8 mouse cellular contexts compared by ENCODE assay signal in the genomic region with DNA sequence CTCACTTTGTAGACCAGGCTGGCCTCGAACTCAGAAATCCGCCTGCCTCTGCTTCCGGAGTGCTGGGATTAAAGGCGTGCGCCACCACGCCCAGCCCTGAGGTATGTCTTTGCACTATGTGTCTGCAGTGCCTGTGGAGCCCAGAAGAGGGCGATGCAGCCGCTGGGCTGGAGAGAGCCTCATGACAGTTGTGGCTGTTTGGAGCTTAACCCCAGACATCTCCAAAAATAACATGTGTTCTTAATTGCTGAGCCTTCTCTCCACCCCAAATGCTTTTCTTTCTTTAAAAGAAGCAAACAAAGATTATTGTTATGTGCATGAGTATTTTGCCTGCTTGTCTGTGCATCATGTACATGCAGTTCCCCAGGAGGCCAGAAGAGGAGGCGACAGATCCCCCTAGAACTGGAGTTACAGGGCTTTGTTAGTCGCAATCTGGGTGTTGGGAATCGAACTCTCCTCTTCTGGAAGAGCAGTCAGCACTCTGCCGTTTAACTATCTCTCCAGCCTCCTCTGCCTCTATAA. TPM values are rescaled to one million over a fixed set of nuclear protein-coding genes. Genes with fewer than 3 reads are reported as not detected.
DNase-seq lines count a peak whose midpoint lies in the region; ATAC-seq and TF ChIP-seq lines count a peak whose summit lies in the region.
"Had no signal": no experiment of that assay in that cellular context is flagged by ENCODE, and none has a peak within 500 bp of the region (broad histone marks: within the 10 kb centered on the region; RNA-seq: fewer than 3 reads in every experiment).

No protein-coding gene starts in this region.

- H3K27me3 ChIP-seq in CH12.LX (replicated peaks): no peaks in the 10 kb centered on the region
- no peaks in the 10 kb centered on the region for H3K27me3 ChIP-seq in heart, embryonic 10.5 days (ENCODE audit: insufficient read depth, poor library complexity, severe bottlenecking)
- H3K27me3 ChIP-seq in kidney, embryonic 15.5 days: no peaks in the 10 kb centered on the region
- no peaks in the 10 kb centered on the region for H3K27me3 ChIP-seq in spleen, adult 2 months (ENCODE audit: control insufficient read depth, insufficient read depth, low read length)

- H3K36me3 ChIP-seq in CH12.LX (replicated peaks in 1 of 2; ENCODE audit: control insufficient read depth in 1 of 2, insufficient read depth in 1 of 2, low read length in 1 of 2) (peaks cover 0 to 43% of the 10 kb centered on the region in 2 experiments), macrophage (ENCODE audit: inconsistent target) (peaks cover 15% of the 10 kb centered on the region; the same call in 1 of the 2 replicates)
- peaks cover 27% of the 10 kb centered on the region for H3K36me3 ChIP-seq in heart, embryonic 10.5 days
- peaks cover 36% of the 10 kb centered on the region for H3K36me3 ChIP-seq in kidney, embryonic 15.5 days
- peaks cover 6% of the 10 kb centered on the region for H3K36me3 ChIP-seq in spleen, adult 2 months (ENCODE audit: control insufficient read depth, insufficient read depth, low read length)

- ATAC-seq in kidney, embryonic 15.5 days (replicated peaks; ENCODE audit: low FRiP score): no peak

- dilution Hi-C loops in CH12.LX (cut with MboI; ENCODE audit: extremely low pct_ligation_motif_present, extremely low pct_unique_long_range_greater_than_20kb, low sequenced_read_pairs): no loop called here

- no peaks in the 10 kb centered on the region for H3K9me3 ChIP-seq in CH12.LX (replicated peaks; ENCODE audit: low read length)
- H3K9me3 ChIP-seq in heart, embryonic 10.5 days: no peaks in the 10 kb centered on the region
- no peaks in the 10 kb centered on the region for H3K9me3 ChIP-seq in kidney, embryonic 15.5 days (replicated peaks)

- in situ Hi-C loops in CH12.LX (cut with MboI; ENCODE audit: low pct_ligation_motif_present, low pct_unique_long_range_greater_than_20kb, low sequenced_read_pairs): no loop called here

- peak overlapping the region; percentile 11; the same call in 1 of the 2 replicates for H3K4me2 ChIP-seq in CH12.LX (ENCODE audit: insufficient read depth, low read depth, poor library complexity, severe bottlenecking)
- peak overlapping the region; percentile 74 for H3K4me2 ChIP-seq in kidney, embryonic 15.5 days

- 74% methylated on average over 12 of the region's 12 CpGs for WGBS in heart, embryonic 10.5 days
- 79% methylated on average over 12 of the region's 12 CpGs for WGBS in kidney, embryonic 15.5 days
- WGBS in macrophage (ENCODE audit: missing documents): 89% methylated on average over 12 of the region's 12 CpGs
- 78% methylated on average over 12 of the region's 12 CpGs for WGBS in spleen, adult 2 months

- H3K4me3 ChIP-seq in CH12.LX (replicated peaks in 1 of 3; ENCODE audit: low read depth in 2 of 3, low read length in 2 of 3, poor library complexity in 1 of 3) (peak overlapping the region in 2 of 3 experiments; percentile 62 to 74), macrophage (ENCODE audit: inconsistent target) (peak overlapping the region; percentile 88)
- peak overlapping the region; percentile 77 for H3K4me3 ChIP-seq in heart, embryonic 10.5 days
- peak overlapping the region; percentile 63 for H3K4me3 ChIP-seq in kidney, embryonic 15.5 days (replicated peaks)
- H3K4me3 ChIP-seq in spleen, adult 2 months (ENCODE audit: extremely low read depth, insufficient read depth, insufficient read length): no peak overlapping the region

- peak; percentile 49 to 64 for TF ChIP-seq CTCF in CH12.LX (conservative IDR thresholded peaks at IDR 0.05 in 1 of 2, IDR thresholded peaks at IDR 0.05 in 1 of 2; ENCODE audit: low read depth in 2 of 2, low read length in 2 of 2)
- peak; percentile 7; the same call in 1 of the 2 replicates for TF ChIP-seq CTCF in spleen, adult 2 months (IDR thresholded peaks at IDR 0.05; ENCODE audit: extremely low read depth, insufficient read depth, insufficient read length, insufficient replicate concordance)

- H3K27ac ChIP-seq in CH12.LX (ENCODE audit: insufficient read depth, low read depth) (no peak overlapping the region), macrophage (peak overlapping the region; percentile 95)
- H3K27ac ChIP-seq in heart, embryonic 10.5 days: peak overlapping the region; percentile 96
- peak overlapping the region; percentile 97 for H3K27ac ChIP-seq in kidney, embryonic 15.5 days
- no peak overlapping the region for H3K27ac ChIP-seq in spleen, adult 2 months (ENCODE audit: insufficient read depth, low read length)

- H3K9ac ChIP-seq in CH12.LX (ENCODE audit: insufficient read depth, low read depth): peak overlapping the region; percentile 48
- H3K9ac ChIP-seq in kidney, embryonic 15.5 days: 0 out of 2 replicates have a peak overlapping the region, but pooled peaks have one; percentile 3

- no peak for TF ChIP-seq EP300 in CH12.LX (IDR thresholded peaks at IDR 0.05; ENCODE audit: low read length)

- H3K79me2 ChIP-seq in CH12.LX (replicated peaks; ENCODE audit: control insufficient read depth, extremely low read depth, insufficient read depth, poor library complexity, severe bottlenecking) (no peaks in the 10 kb centered on the region), macrophage (ENCODE audit: inconsistent target) (peaks cover 5% of the 10 kb centered on the region; the same call in 1 of the 2 replicates)

- TF ChIP-seq POLR2A in CH12.LX (IDR thresholded peaks at IDR 0.05; ENCODE audit: low read depth, low read length): no peak
- TF ChIP-seq POLR2A in spleen, adult 2 months (IDR thresholded peaks at IDR 0.05; ENCODE audit: low read depth, low read length): no peak

- peak; percentile 7 for TF ChIP-seq RAD21 in CH12.LX (IDR thresholded peaks at IDR 0.05; ENCODE audit: low read depth, low read length)

- DNase-seq in 416B (ENCODE audit: low read depth) (peak; percentile 85), CH12.LX (ENCODE audit: extremely low read depth) (peak; percentile 75)
- peak; percentile 79 to 85 for DNase-seq in cerebellum, postnatal 10 days
- no peak for DNase-seq in heart, embryonic 10.5 days (ENCODE audit: low spot score)
- DNase-seq in spleen, adult 2 months (ENCODE audit: low read depth in 1 of 2, low spot score in 2 of 2): peak in 1 of 2 experiments; percentile 22

- H3K4me1 ChIP-seq in CH12.LX (ENCODE audit: control insufficient read depth in 1 of 2, insufficient read depth in 2 of 2): peaks cover 5 to 30% of the 10 kb centered on the region in 2 experiments
- peaks cover 16% of the 10 kb centered on the region for H3K4me1 ChIP-seq in heart, embryonic 10.5 days
- peaks cover 37% of the 10 kb centered on the region for H3K4me1 ChIP-seq in kidney, embryonic 15.5 days
- H3K4me1 ChIP-seq in spleen, adult 2 months (ENCODE audit: control insufficient read depth, insufficient read depth, insufficient read length): no peaks in the 10 kb centered on the region; the same call in 1 of the 2 replicates

RNA-seq across cellular contexts. Expression of a gene that starts 0.7 kb away (rescaled TPM):
- 41.6 and 45.1 TPM in 2 replicates for total RNA-seq in CH12.LX (2012; rRNA removed)
- 26.9 and 27.8 TPM in 2 replicates for total RNA-seq in CH12.LX (2014; rRNA removed)
- 49.8 and 53.5 TPM in 2 replicates for polyA plus RNA-seq in CH12.LX (2012; ENCODE audit: insufficient read length, low read depth)
- 45.2 and 45.7 TPM in 2 replicates for polyA plus RNA-seq in heart, embryonic 10.5 days (2016; fragmentation: Nextera tagmentation; extraction: Ambion mirVana)
- 69.3 and 69.9 TPM in 2 replicates for polyA plus RNA-seq in kidney, embryonic 15.5 days (2015; fragmentation: Nextera tagmentation; extraction: Ambion mirVana)
- total RNA-seq in macrophage (2018; cell fraction: chromatin; rRNA removed): 100 to 1,000 TPM in 4 of 26 experiments, 10 to 100 TPM in 22; 20.1 to 138 (median 76.1) TPM
- total RNA-seq in macrophage (2018; cell fraction: cytosol; rRNA removed): 10 to 100 TPM; 12.1 to 36.3 (median 20.9) TPM
- 10 to 100 TPM; 19.3 to 83.8 (median 41.3) TPM for total RNA-seq in macrophage (2018; cell fraction: nucleus; rRNA removed)
- 13.0 to 39.0 TPM (median 19.2 TPM) in 3 replicates for polyA plus RNA-seq in macrophage (2018)
- polyA plus RNA-seq in spleen, adult 2 months (2012; rRNA removed): 93.0 and 114 TPM in 2 replicates

RNA-seq across cellular contexts. Expression of a gene that starts 1.0 kb away (rescaled TPM):
- total RNA-seq in CH12.LX (2012; rRNA removed) (69.3 and 74.1 TPM in 2 replicates), CH12.LX (2014; rRNA removed) (37.2 and 37.4 TPM in 2 replicates)
- polyA plus RNA-seq in CH12.LX (2012; ENCODE audit: insufficient read length, low read depth) (44.6 and 50.3 TPM in 2 replicates), macrophage (2018) (34.1 to 75.8 TPM (median 39.7 TPM) in 3 replicates)
- polyA plus RNA-seq in heart, embryonic 10.5 days (2016; fragmentation: Nextera tagmentation; extraction: Ambion mirVana): 97.8 and 102 TPM in 2 replicates
- polyA plus RNA-seq in kidney, embryonic 15.5 days (2015; fragmentation: Nextera tagmentation; extraction: Ambion mirVana): 107 and 108 TPM in 2 replicates
- total RNA-seq in macrophage (2018; cell fraction: chromatin; rRNA removed): 10 to 100 TPM in 24 of 26 experiments, 1 to 10 TPM in 2; 8.6 to 52.6 (median 28.1) TPM
- total RNA-seq in macrophage (2018; cell fraction: cytosol; rRNA removed): 10 to 100 TPM; 19.7 to 44.5 (median 25.6) TPM
- 10 to 100 TPM in 24 of 26 experiments, 1 to 10 TPM in 2; 8.8 to 34.3 (median 25.6) TPM for total RNA-seq in macrophage (2018; cell fraction: nucleus; rRNA removed)
- polyA plus RNA-seq in spleen, adult 2 months (2012; rRNA removed): 45.2 and 48.7 TPM in 2 replicates

RNA-seq across cellular contexts. Expression of a gene that starts 8.7 kb away (rescaled TPM):
- total RNA-seq in CH12.LX (2012; rRNA removed): not detected in 2 replicates
- total RNA-seq in CH12.LX (2014; rRNA removed): not detected in 2 replicates
- polyA plus RNA-seq in CH12.LX (2012; ENCODE audit: insufficient read length, low read depth): 0.11 TPM in 1 of 2 replicates, not detected in the other
- polyA plus RNA-seq in heart, embryonic 10.5 days (2016; fragmentation: Nextera tagmentation; extraction: Ambion mirVana): 0.76 and 1.4 TPM in 2 replicates
- polyA plus RNA-seq in kidney, embryonic 15.5 days (2015; fragmentation: Nextera tagmentation; extraction: Ambion mirVana): 0.14 and 0.30 TPM in 2 replicates
- total RNA-seq in macrophage (2018; cell fraction: chromatin; rRNA removed): not detected
- not detected for total RNA-seq in macrophage (2018; cell fraction: cytosol; rRNA removed)
- total RNA-seq in macrophage (2018; cell fraction: nucleus; rRNA removed): not detected
- not detected in 3 replicates for polyA plus RNA-seq in macrophage (2018)
- polyA plus RNA-seq in spleen, adult 2 months (2012; rRNA removed): 0.05 and 0.06 TPM in 2 replicates

RNA-seq across cellular contexts. Expression of a gene that starts 18.8 kb away (rescaled TPM):
- total RNA-seq in CH12.LX (2012; rRNA removed): 4.0 and 4.9 TPM in 2 replicates
- total RNA-seq in CH12.LX (2014; rRNA removed): 4.3 and 4.6 TPM in 2 replicates
- polyA plus RNA-seq in CH12.LX (2012; ENCODE audit: insufficient read length, low read depth): 11.4 and 14.9 TPM in 2 replicates
- polyA plus RNA-seq in heart, embryonic 10.5 days (2016; fragmentation: Nextera tagmentation; extraction: Ambion mirVana): 2.5 and 3.1 TPM in 2 replicates
- polyA plus RNA-seq in kidney, embryonic 15.5 days (2015; fragmentation: Nextera tagmentation; extraction: Ambion mirVana): 1.9 and 7.5 TPM in 2 replicates
- 10 to 100 TPM in 25 of 26 experiments, 1 to 10 TPM in 1; 5.1 to 67.4 (median 27.4) TPM for total RNA-seq in macrophage (2018; cell fraction: chromatin; rRNA removed)
- total RNA-seq in macrophage (2018; cell fraction: cytosol; rRNA removed): 10 to 100 TPM in 14 of 26 experiments, 1 to 10 TPM in 12; 4.7 to 15.9 (median 10.5) TPM
- 10 to 100 TPM in 22 of 26 experiments, 1 to 10 TPM in 4; 7.7 to 42.8 (median 25.9) TPM for total RNA-seq in macrophage (2018; cell fraction: nucleus; rRNA removed)
- 4.4 to 9.9 TPM (median 8.0 TPM) in 3 replicates for polyA plus RNA-seq in macrophage (2018)
- polyA plus RNA-seq in spleen, adult 2 months (2012; rRNA removed): 183 and 197 TPM in 2 replicates

RNA-seq across cellular contexts. Expression of a gene that starts 19.0 kb away (rescaled TPM):
- 1.3 and 2.2 TPM in 2 replicates for total RNA-seq in CH12.LX (2012; rRNA removed)
- not detected in 2 replicates for total RNA-seq in CH12.LX (2014; rRNA removed)
- 1.4 TPM in 1 of 2 replicates, not detected in the other for polyA plus RNA-seq in CH12.LX (2012; ENCODE audit: insufficient read length, low read depth)
- polyA plus RNA-seq in heart, embryonic 10.5 days (2016; fragmentation: Nextera tagmentation; extraction: Ambion mirVana): 0.36 and 0.58 TPM in 2 replicates
- polyA plus RNA-seq in kidney, embryonic 15.5 days (2015; fragmentation: Nextera tagmentation; extraction: Ambion mirVana): 0.44 TPM in 1 of 2 replicates, not detected in the other
- total RNA-seq in macrophage (2018; cell fraction: chromatin; rRNA removed): not detected
- under 1 TPM in 5 of 26 experiments, not detected in 21; 0.09 to 0.16 (median 0.12) TPM for total RNA-seq in macrophage (2018; cell fraction: cytosol; rRNA removed)
- 1 to 10 TPM in 1 of 26 experiments, not detected in 25; 2.2 TPM for total RNA-seq in macrophage (2018; cell fraction: nucleus; rRNA removed)
- polyA plus RNA-seq in macrophage (2018): not detected in 3 replicates
- 0.28 and 0.70 TPM in 2 replicates for polyA plus RNA-seq in spleen, adult 2 months (2012; rRNA removed)
- total RNA-seq: left cerebral cortex, postnatal 10 days had no signal

Comparison
In these comparisons a context has a peak if more than half of its experiments do, and no peak if none do; other contexts are left out.
1. H3K27ac ChIP-seq: peak in heart, embryonic 10.5 days (single experiment), kidney, embryonic 15.5 days (single experiment) and macrophage (single experiment); none in CH12.LX (single experiment) and spleen, adult 2 months (single experiment).